ENCODE assay signal across 9 mouse cellular contexts in genomic region chr5:115373441-115374203, GRCm38 (mm10). TPM values are rescaled to one million over a fixed set of nuclear protein-coding genes. Genes with fewer than 3 reads are reported as not detected.
DNase-seq lines count a peak whose midpoint lies in the region; ATAC-seq and TF ChIP-seq lines count a peak whose summit lies in the region.
"Had no signal": no experiment of that assay in that cellular context is flagged by ENCODE, and none has a peak within 500 bp of the region (broad histone marks: within the 10 kb centered on the region; RNA-seq: fewer than 3 reads in every experiment).

No protein-coding gene starts in this region.

- no peaks in the 10 kb centered on the region for H3K36me3 ChIP-seq in C2C12 (ENCODE audit: control insufficient read depth, insufficient read depth)
- H3K36me3 ChIP-seq in forebrain, embryonic 16.5 days (ENCODE audit: control insufficient read depth, insufficient read depth) = no peaks in the 10 kb centered on the region
- no peaks in the 10 kb centered on the region for H3K36me3 ChIP-seq in midbrain, embryonic 12.5 days

- peaks cover 46% of the 10 kb centered on the region for H3K27me3 ChIP-seq in C2C12 (ENCODE audit: control insufficient read depth, insufficient read depth, insufficient read length)
- H3K27me3 ChIP-seq in forebrain, embryonic 16.5 days (replicated peaks; ENCODE audit: control insufficient read depth, insufficient read depth, low read length) = no peaks in the 10 kb centered on the region
- H3K27me3 ChIP-seq in midbrain, embryonic 12.5 days = no peaks in the 10 kb centered on the region

- no peaks in the 10 kb centered on the region for H3K79me3 ChIP-seq in C2C12 (ENCODE audit: low read depth)

- H3K4me1 ChIP-seq in forebrain, embryonic 16.5 days (replicated peaks; ENCODE audit: control insufficient read depth, insufficient read depth, low read length) = peaks cover 10% of the 10 kb centered on the region
- H3K4me1 ChIP-seq in midbrain, embryonic 12.5 days = peaks cover 23% of the 10 kb centered on the region

- H3K4me3 ChIP-seq in C2C12 (ENCODE audit: insufficient read depth, poor library complexity, severe bottlenecking) = no peak overlapping the region
- H3K4me3 ChIP-seq in forebrain, embryonic 16.5 days (replicated peaks; ENCODE audit: low read length) = peak overlapping the region; percentile 38
- H3K4me3 ChIP-seq in midbrain, embryonic 12.5 days = peak overlapping the region; percentile 21; the same call in 1 of the 2 replicates

- H3K27ac ChIP-seq in forebrain, embryonic 16.5 days (ENCODE audit: low read length) = peak overlapping the region; percentile 39
- peak overlapping the region; percentile 91 for H3K27ac ChIP-seq in midbrain, embryonic 12.5 days (replicated peaks)
- H3K27ac ChIP-seq: macrophage had no signal

- peak; percentile 11 to 29 for DNase-seq in frontal cortex, postnatal 36 days (ENCODE audit: low spot score in 2 of 2)
- DNase-seq in frontal cortex, adult 2 months (ENCODE audit: extremely low spot score in 1 of 2, low spot score in 1 of 2) = no peak
- peak; percentile 49 for DNase-seq in testis, postnatal 14 days (ENCODE audit: low spot score)
- DNase-seq in cerebellum, adult 9-10 months = no peak

- 4% methylated on average over 26 of the region's 26 CpGs for WGBS in forebrain, embryonic 16.5 days
- 6% methylated on average over 26 of the region's 26 CpGs for WGBS in midbrain, embryonic 12.5 days

- no peak for TF ChIP-seq CTCF in C2C12 (IDR thresholded peaks at IDR 0.05; ENCODE audit: control insufficient read depth, insufficient read depth, insufficient read length)

- peak overlapping the region; percentile 62 for H3K4me2 ChIP-seq in forebrain, embryonic 16.5 days (ENCODE audit: low read length)
- peak overlapping the region; percentile 43 for H3K4me2 ChIP-seq in midbrain, embryonic 12.5 days (replicated peaks)

- no peaks in the 10 kb centered on the region for H3K9me3 ChIP-seq in forebrain, embryonic 16.5 days (ENCODE audit: control insufficient read depth, low read length)
- no peaks in the 10 kb centered on the region for H3K9me3 ChIP-seq in midbrain, embryonic 12.5 days

- H3ac ChIP-seq in C2C12 (ENCODE audit: control insufficient read depth, insufficient read length, low read depth) = no peak overlapping the region

- no peaks in the 10 kb centered on the region for H3K79me2 ChIP-seq in C2C12 (ENCODE audit: control insufficient read depth, insufficient read depth)

- peak overlapping the region; percentile 59 for H3K9ac ChIP-seq in forebrain, embryonic 16.5 days (replicated peaks; ENCODE audit: low read depth, low read length)
- no peak overlapping the region; the same call in 1 of the 2 replicates for H3K9ac ChIP-seq in midbrain, embryonic 12.5 days (replicated peaks)

- peak; percentile 94 for ATAC-seq in forebrain, embryonic 16.5 days
- ATAC-seq in midbrain, embryonic 12.5 days (ENCODE audit: low FRiP score, low read depth) = peak; percentile 92
- no peak for ATAC-seq in erythroblast, adult 5-6 weeks (replicated peaks; ENCODE audit: low FRiP score, poor library complexity, severe bottlenecking)

TF ChIP-seq in C2C12, 6 proteins besides CTCF, POLR2A, EP300 and RAD21:
- TF ChIP-seq MYOD1 (IDR thresholded peaks at IDR 0.05; ENCODE audit: control insufficient read depth, insufficient read length, low read depth) (no peak), MAX (IDR thresholded peaks at IDR 0.05) (no peak), CEBPB (IDR thresholded peaks at IDR 0.05; ENCODE audit: low read depth) (no peak), USF1 (IDR thresholded peaks at IDR 0.05; ENCODE audit: low read depth) (peak; percentile 20), MYOG (IDR thresholded peaks at IDR 0.05; ENCODE audit: control insufficient read depth, extremely low read depth, insufficient read length) (no peak), FOSL1 (IDR thresholded peaks at IDR 0.05; ENCODE audit: insufficient read depth, low read length, poor library complexity, severe bottlenecking) (no peak)
TF ChIP-seq in C2C12: peak in this region for 1.

RNA-seq across cellular contexts. Expression of gene Cox6a1, which starts 24.8 kb away (rescaled TPM):
- 2,228 and 3,541 TPM in 2 replicates for polyA plus RNA-seq in frontal cortex, adult 2 months (2012; rRNA removed)
- 1,861 TPM for polyA plus RNA-seq in C2C12 (2012; fragmentation: generic; extraction: Trizol)
- polyA plus RNA-seq in forebrain, embryonic 16.5 days (2015; fragmentation: Nextera tagmentation; extraction: Ambion mirVana) = 864 and 925 TPM in 2 replicates
- polyA plus RNA-seq in midbrain, embryonic 12.5 days (2016; fragmentation: Nextera tagmentation; extraction: Ambion mirVana) = 768 and 803 TPM in 2 replicates
- total RNA-seq in erythroblast, adult 5-6 weeks (2015; ENCODE audit: low replicate concordance) = 164 and 167 TPM in 2 replicates
- total RNA-seq in erythroblast, adult 5-6 weeks (2017; ENCODE audit: low replicate concordance) = 24.7 and 54.8 TPM in 2 replicates

RNA-seq across cellular contexts. Expression of gene Triap1, which starts 32.6 kb away (rescaled TPM):
- 22.2 and 24.1 TPM in 2 replicates for polyA plus RNA-seq in frontal cortex, adult 2 months (2012; rRNA removed)
- 36.8 TPM for polyA plus RNA-seq in C2C12 (2012; fragmentation: generic; extraction: Trizol)
- polyA plus RNA-seq in forebrain, embryonic 16.5 days (2015; fragmentation: Nextera tagmentation; extraction: Ambion mirVana) = 59.9 and 62.3 TPM in 2 replicates
- 50.8 and 57.3 TPM in 2 replicates for polyA plus RNA-seq in midbrain, embryonic 12.5 days (2016; fragmentation: Nextera tagmentation; extraction: Ambion mirVana)
- 9.6 and 9.8 TPM in 2 replicates for total RNA-seq in erythroblast, adult 5-6 weeks (2015; ENCODE audit: low replicate concordance)
- 2.8 and 7.7 TPM in 2 replicates for total RNA-seq in erythroblast, adult 5-6 weeks (2017; ENCODE audit: low replicate concordance)

RNA-seq across cellular contexts. Expression of gene Gatc, which starts 32.6 kb away (rescaled TPM):
- 32.8 and 33.0 TPM in 2 replicates for polyA plus RNA-seq in frontal cortex, adult 2 months (2012; rRNA removed)
- polyA plus RNA-seq in C2C12 (2012; fragmentation: generic; extraction: Trizol) = 9.3 TPM
- 35.9 and 40.7 TPM in 2 replicates for polyA plus RNA-seq in forebrain, embryonic 16.5 days (2015; fragmentation: Nextera tagmentation; extraction: Ambion mirVana)
- polyA plus RNA-seq in midbrain, embryonic 12.5 days (2016; fragmentation: Nextera tagmentation; extraction: Ambion mirVana) = 39.7 and 43.6 TPM in 2 replicates
- total RNA-seq in erythroblast, adult 5-6 weeks (2015; ENCODE audit: low replicate concordance) = 15.0 and 18.4 TPM in 2 replicates
- 1.8 and 4.1 TPM in 2 replicates for total RNA-seq in erythroblast, adult 5-6 weeks (2017; ENCODE audit: low replicate concordance)

RNA-seq across cellular contexts. Expression of gene Srsf9, which starts 46.6 kb away (rescaled TPM):
- polyA plus RNA-seq in frontal cortex, adult 2 months (2012; rRNA removed) = 67.9 and 79.2 TPM in 2 replicates
- 113 TPM for polyA plus RNA-seq in C2C12 (2012; fragmentation: generic; extraction: Trizol)
- polyA plus RNA-seq in forebrain, embryonic 16.5 days (2015; fragmentation: Nextera tagmentation; extraction: Ambion mirVana) = 165 and 183 TPM in 2 replicates
- polyA plus RNA-seq in midbrain, embryonic 12.5 days (2016; fragmentation: Nextera tagmentation; extraction: Ambion mirVana) = 346 and 358 TPM in 2 replicates
- total RNA-seq in erythroblast, adult 5-6 weeks (2015; ENCODE audit: low replicate concordance) = 25.5 and 41.1 TPM in 2 replicates
- total RNA-seq in erythroblast, adult 5-6 weeks (2017; ENCODE audit: low replicate concordance) = 29.1 and 32.1 TPM in 2 replicates

RNA-seq across cellular contexts. Expression of gene Msi1, which starts 55.8 kb away (rescaled TPM):
- polyA plus RNA-seq in frontal cortex, adult 2 months (2012; rRNA removed) = 58.3 and 61.5 TPM in 2 replicates
- 0.90 TPM for polyA plus RNA-seq in C2C12 (2012; fragmentation: generic; extraction: Trizol)
- 53.9 and 62.2 TPM in 2 replicates for polyA plus RNA-seq in forebrain, embryonic 16.5 days (2015; fragmentation: Nextera tagmentation; extraction: Ambion mirVana)
- polyA plus RNA-seq in midbrain, embryonic 12.5 days (2016; fragmentation: Nextera tagmentation; extraction: Ambion mirVana) = 211 and 227 TPM in 2 replicates
- total RNA-seq in erythroblast, adult 5-6 weeks (2015; ENCODE audit: low replicate concordance) = not detected in 2 replicates
- total RNA-seq in erythroblast, adult 5-6 weeks (2017; ENCODE audit: low replicate concordance) = not detected in 2 replicates
- polyA plus RNA-seq: macrophage had no signal

Comparison
In these comparisons a context has a peak if more than half of its experiments do, and no peak if none do; other contexts are left out.
1. DNase-seq: peak in frontal cortex, postnatal 36 days (2 of 2) and testis, postnatal 14 days (single experiment); none in frontal cortex, adult 2 months (0 of 2) and cerebellum, adult 9-10 months (single experiment).